Mouse (Mus musculus) stomach, postnatal 0 days (tissue): Measurements from ENCODE around the gene Ppp1r3f. TPM values are rescaled to one million over a fixed set of nuclear protein-coding genes. Genes with fewer than 3 reads are reported as not detected.

Experiments used
- ATAC-seq: fragments of 200-750 bp; cut with Nextera tagmentation; 2 replicates; pipeline ENCODE4 v1.8.0; 2017; ENCODE audit not compliant: low FRiP score, low TSS enrichment
- DNase-seq: peaks from one replicate; pipeline ENCODE4 v3.0.0-alpha.2; 2016; ENCODE audit warnings: low spot score
- H3K27ac ChIP-seq: fragments of 300-500 bp; sonication (generic); replicated peaks from 2 replicates; pipeline ENCODE4 v1.5.1; 2014; ENCODE audit warnings: mild to moderate bottlenecking, control low read depth
- H3K27me3 ChIP-seq: fragments of 300-500 bp; sonication (generic); 2 replicates; pipeline ENCODE4 v1.6.1; 2014; ENCODE audit warnings: low read length; ENCODE audit not compliant: control insufficient read depth, insufficient read depth
- H3K36me3 ChIP-seq: fragments of 300-500 bp; sonication (generic); 2 replicates; pipeline ENCODE4 v1.6.1; 2014; ENCODE audit warnings: low read length, mixed read lengths; ENCODE audit not compliant: control insufficient read depth, insufficient read depth
- H3K4me1 ChIP-seq: fragments of 300-500 bp; sonication (generic); replicated peaks from 2 replicates; pipeline ENCODE4 v1.6.1; 2014; ENCODE audit warnings: antibody characterized with exemption; ENCODE audit not compliant: control insufficient read depth, insufficient read depth
- H3K4me2 ChIP-seq: fragments of 300-500 bp; sonication (generic); replicated peaks from 2 replicates; pipeline ENCODE4 v1.6.1; 2014; ENCODE audit warnings: low read depth, mild to moderate bottlenecking, control low read depth, moderate library complexity
- H3K4me3 ChIP-seq: fragments of 300-500 bp; sonication (generic); 2 replicates; pipeline ENCODE4 v1.5.1; 2014; ENCODE audit warnings: low read depth, low read length, control low read depth
- H3K9ac ChIP-seq: fragments of 300-500 bp; sonication (generic); 2 replicates; pipeline ENCODE4 v1.6.1; 2014; ENCODE audit warnings: mild to moderate bottlenecking, low read length, control low read depth, mixed read lengths
- H3K9me3 ChIP-seq: fragments of 300-500 bp; sonication (generic); 2 replicates; pipeline ENCODE4 v1.6.1; 2016; ENCODE audit warnings: low read length; ENCODE audit not compliant: control insufficient read depth
- CTCF ChIP-seq: IDR thresholded peaks from 2 replicates; pipeline ENCODE4 v1.5.1; 2016; ENCODE audit warnings: antibody characterized with exemption, low read depth, mild to moderate bottlenecking, moderate library complexity
- EP300 ChIP-seq: optimal IDR thresholded peaks from 2 replicates; pipeline ENCODE3; 2016; ENCODE audit warnings: antibody characterized with exemption
- WGBS: fragments of 180-500 bp; shearing (Covaris S2); extraction: QIAGEN DNeasy Blood & Tissue Kit; methylation state at CpG from one replicate; pipeline ENCODE4 v1.1.7; 2014; 5-methylcytosine and 5-hydroxymethylcytosine counted together
- polyA plus RNA-seq: library from polyadenylated mRNA; unstranded; fragments of >200 nt; fragmentation: Nextera tagmentation; extraction: Ambion mirVana; gene quantifications from 2 replicates; pipeline ENCODE4 v1.2.1, GENCODE M21; 2015

The Ppp1r3f gene
- polyA plus RNA-seq: 0.79 and 1.0 TPM in 2 replicates

DNA sequence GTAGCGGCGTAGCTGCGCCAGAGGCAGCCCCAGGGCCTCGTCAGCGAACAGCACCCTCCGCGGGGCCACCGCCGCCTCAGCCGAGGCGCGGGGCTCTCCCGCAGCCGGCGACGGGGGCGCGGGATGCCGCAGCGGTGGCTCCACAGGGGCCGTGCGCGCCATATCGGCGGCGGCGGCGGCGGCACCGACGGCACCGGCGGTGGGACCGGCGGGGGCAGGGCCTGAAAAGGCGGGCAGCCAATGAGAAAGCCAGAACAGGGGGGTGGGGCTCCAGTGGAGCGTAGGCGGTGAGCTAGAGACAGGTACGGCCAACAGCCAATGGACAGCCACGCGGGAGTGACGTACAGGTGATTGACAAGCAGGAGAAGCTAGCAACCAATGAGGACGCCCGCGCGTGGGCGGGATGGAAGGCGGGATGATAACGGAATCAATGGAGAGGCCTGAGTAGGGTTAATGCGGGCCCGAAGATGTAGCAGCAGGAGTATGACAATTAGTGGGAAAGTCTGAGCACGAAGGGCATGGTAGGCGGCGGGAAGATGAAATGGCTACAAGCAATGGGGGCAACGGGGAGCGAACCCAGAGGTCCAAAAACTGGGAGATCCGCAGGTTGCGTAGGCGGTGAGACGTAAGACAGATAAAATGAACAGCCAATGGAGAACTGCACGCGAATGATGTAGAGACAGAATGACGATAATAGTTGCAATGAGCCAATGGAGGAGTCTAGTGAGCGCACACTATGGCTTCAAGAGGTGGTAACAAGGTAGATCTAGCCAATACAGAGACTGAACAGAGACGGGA is at the start of gene Ppp1r3f:
Gene Ppp1r3f (minus strand): TSS at position 197 of the 798 bp plus-strand sequence.
- H3K27ac ChIP-seq: peak within 1 kb of the TSS; percentile 81
- no peaks in the 10 kb centered on the region for H3K36me3 ChIP-seq
- peak within 1 kb of the TSS; percentile 70 for H3K9ac ChIP-seq
- WGBS: 19% methylated on average over 34 of the region's 65 CpGs
- no peaks in the 10 kb centered on the region for H3K4me1 ChIP-seq
- H3K27me3 ChIP-seq: no peaks in the 10 kb centered on the region
- no peak for TF ChIP-seq EP300
- no peak for TF ChIP-seq CTCF
- ATAC-seq: peak; percentile 98
- peak; percentile 92 for DNase-seq
- H3K9me3 ChIP-seq: no peaks in the 10 kb centered on the region
- peak within 1 kb of the TSS; percentile 62 for H3K4me2 ChIP-seq
- H3K4me3 ChIP-seq: peak within 1 kb of the TSS; percentile 56

DNA sequence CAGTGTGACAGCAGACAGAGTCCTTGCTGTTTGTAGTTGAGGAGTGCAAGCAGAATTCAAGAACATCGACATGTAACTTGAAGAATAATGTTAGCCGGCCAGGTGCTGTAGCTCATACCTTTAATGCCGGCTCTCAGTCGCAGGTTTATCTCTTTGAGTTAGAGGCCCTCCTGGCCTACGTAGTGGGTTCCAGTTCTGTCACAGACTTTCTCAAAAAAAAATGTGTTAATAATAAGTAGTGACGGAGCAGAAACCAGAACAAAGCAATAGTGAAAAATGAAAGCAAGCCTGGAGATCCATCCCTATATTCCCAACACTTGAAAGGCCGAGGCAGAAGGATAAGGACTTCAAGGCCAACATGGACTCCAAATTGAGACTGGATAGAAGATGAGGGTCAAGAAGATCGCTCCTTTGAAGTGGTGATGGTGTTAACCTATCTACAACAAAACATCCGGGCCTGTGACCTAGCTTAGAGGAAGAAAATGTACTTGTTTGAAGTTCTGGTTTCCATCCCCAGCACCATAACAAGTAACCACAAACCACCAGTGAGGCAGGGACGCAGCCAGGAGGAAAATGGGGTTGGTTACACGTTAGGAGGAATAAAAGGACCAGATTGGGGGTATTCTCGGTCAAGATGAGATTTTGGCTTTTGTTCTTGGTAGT is 43.9 kb upstream of the Ppp1r3f start:
- Histone ChIP-seq H3K27me3 (no peaks in the 10 kb centered on the region), H3K36me3 (no peaks in the 10 kb centered on the region), H3K9ac (no peak overlapping the region), H3K4me2 (no peak overlapping the region), H3K4me1 (no peaks in the 10 kb centered on the region), H3K4me3 (no peak overlapping the region), H3K27ac (no peak overlapping the region), H3K9me3 (no peaks in the 10 kb centered on the region)
- TF ChIP-seq EP300 (no peak), CTCF (no peak)
- ATAC-seq (no peak), DNase-seq (no peak)
- 77% methylated on average over 12 of the region's 12 CpGs for WGBS

DNA sequence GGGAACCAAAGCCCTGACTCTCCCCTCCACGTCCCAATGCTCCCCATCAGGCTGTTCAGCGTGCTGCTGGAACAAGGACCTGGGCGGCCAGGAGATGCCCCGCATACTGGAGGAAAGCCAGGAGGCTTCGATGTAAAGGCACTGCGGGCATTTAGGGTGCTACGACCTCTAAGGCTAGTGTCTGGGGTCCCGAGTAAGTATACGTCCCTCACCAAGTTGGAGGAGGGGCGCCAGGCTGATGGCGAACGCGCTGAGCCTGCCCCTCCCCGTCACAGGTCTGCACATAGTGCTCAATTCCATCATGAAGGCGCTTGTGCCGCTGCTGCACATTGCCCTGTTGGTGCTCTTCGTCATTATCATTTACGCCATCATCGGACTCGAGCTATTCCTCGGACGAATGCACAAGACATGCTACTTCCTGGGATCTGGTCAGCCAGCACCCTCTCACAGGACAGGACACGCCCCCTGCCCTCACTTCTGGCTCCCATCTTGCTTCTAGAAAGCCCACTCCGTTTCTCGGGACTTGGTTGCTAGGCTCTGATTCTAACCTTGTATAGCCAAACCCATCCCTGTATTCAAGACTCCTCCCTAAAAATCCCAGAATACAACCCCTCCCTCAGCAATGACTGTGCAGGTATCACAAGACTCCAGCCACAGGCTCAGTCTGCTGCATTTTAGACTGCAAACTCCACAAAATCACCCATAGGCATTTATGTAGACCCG is 36.6 kb upstream of the Ppp1r3f start:
- H3K36me3 ChIP-seq: no peaks in the 10 kb centered on the region
- DNase-seq (no peak), ATAC-seq (0 out of 2 replicates have a peak, but pooled peaks have one; percentile 21)
- H3K27ac ChIP-seq: no peak overlapping the region
- H3K4me1 ChIP-seq: no peaks in the 10 kb centered on the region
- TF ChIP-seq EP300 (no peak), CTCF (no peak)
- WGBS: 23% methylated on average over 25 of the region's 26 CpGs
- H3K4me2 ChIP-seq: peak overlapping the region; percentile 58
- no peaks in the 10 kb centered on the region for H3K9me3 ChIP-seq
- no peaks in the 10 kb centered on the region for H3K27me3 ChIP-seq
- 0 out of 2 replicates have a peak overlapping the region, but pooled peaks have one; percentile 18 for H3K9ac ChIP-seq
- H3K4me3 ChIP-seq: peak overlapping the region; percentile 31

DNA sequence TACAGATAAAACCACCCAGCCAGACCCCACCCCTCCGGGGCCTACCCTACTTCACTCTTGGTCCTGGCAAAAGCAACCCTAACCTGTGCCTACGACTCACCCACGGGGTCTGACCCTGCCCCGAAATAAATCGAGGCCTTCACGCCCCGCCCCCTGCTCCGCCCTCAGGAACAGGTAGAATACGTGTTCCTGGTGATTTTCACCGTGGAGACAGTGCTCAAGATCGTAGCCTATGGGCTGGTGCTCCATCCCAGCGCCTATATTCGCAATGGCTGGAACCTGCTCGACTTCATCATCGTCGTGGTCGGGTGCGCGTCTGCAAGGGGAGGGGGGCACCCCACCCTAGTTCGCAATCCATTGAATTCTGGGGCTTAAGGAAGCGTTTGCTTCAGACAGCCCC is 36.0 kb upstream of the Ppp1r3f start:
- H3K9ac ChIP-seq: no peak overlapping the region
- WGBS: 13% methylated on average over 21 of the region's 21 CpGs

DNA sequence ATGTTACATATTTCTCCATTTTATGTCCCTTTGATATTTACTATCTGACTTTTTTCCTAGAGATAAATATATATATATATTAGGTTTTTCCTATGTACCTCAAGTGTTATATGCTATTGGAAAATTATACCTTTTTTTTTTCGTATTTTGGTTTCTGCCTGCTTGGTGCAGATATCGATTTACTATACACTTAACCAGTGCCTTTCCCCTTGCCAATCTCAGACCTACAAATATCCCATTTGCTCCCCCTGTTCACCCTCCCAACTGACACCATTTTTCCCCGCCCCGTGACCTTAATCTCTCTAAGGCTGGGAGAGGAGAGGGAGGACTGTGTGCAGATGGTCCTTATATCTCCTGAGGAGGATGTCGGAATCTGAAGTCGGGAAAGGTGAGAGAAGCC is 32.7 kb upstream of the Ppp1r3f start, which contains the start of gene Cacna1f:
Gene Cacna1f (plus strand): TSS at position 301 of the 400 bp plus-strand sequence.
- Histone ChIP-seq H3K9ac (no peak within 1 kb of the TSS), H3K27me3 (no peaks in the 10 kb centered on the region), H3K4me2 (no peak within 1 kb of the TSS), H3K36me3 (no peaks in the 10 kb centered on the region), H3K27ac (no peak within 1 kb of the TSS), H3K4me1 (no peaks in the 10 kb centered on the region), H3K4me3 (no peak within 1 kb of the TSS), H3K9me3 (no peaks in the 10 kb centered on the region)
- TF ChIP-seq EP300 (no peak), CTCF (no peak)
- WGBS: 76% methylated on average over 6 of the region's 6 CpGs
- ATAC-seq: no peak
- DNase-seq: no peak

More for the DNA sequence above, 36.0 kb upstream of the Ppp1r3f start:
- H3K4me2 ChIP-seq: peak overlapping the region; percentile 58
- no peaks in the 10 kb centered on the region for H3K27me3 ChIP-seq
- no peak overlapping the region for H3K27ac ChIP-seq
- TF ChIP-seq EP300 (no peak), CTCF (no peak)
- H3K36me3 ChIP-seq: no peaks in the 10 kb centered on the region
- no peaks in the 10 kb centered on the region for H3K9me3 ChIP-seq
- ATAC-seq (no peak), DNase-seq (no peak)
- peak overlapping the region; percentile 31 for H3K4me3 ChIP-seq
- no peaks in the 10 kb centered on the region for H3K4me1 ChIP-seq
